19 mouse cellular contexts compared by ENCODE assay signal in the genomic region with DNA sequence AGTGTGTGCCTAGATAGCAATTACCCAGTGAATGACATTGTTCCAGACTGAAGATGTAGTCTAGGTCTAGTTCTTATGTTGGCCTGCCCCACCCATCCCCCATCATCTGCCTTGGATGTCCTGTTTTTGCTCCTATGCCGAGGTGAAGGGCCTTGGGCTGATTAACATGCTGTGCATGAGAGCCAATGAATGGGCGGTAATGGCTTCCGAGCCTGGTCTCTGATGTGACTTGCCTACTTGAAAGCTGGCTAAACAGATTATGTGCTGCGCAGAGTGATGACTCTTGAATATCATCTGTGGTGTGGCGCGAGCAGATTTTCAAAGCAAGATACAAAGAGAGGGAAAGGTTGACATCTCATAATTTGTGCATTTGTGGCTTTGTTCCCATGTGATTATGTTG.
"Had no signal": no experiment of that assay in that cellular context is flagged by ENCODE, and none has a peak within 500 bp of the region (broad histone marks: within the 10 kb centered on the region; RNA-seq: fewer than 3 reads in every experiment).

No protein-coding gene starts in this region.

- H3K4me1 ChIP-seq: limb, embryonic 12.5 days; liver, embryonic 13.5 days; lung, embryonic 15.5 days; megakaryocyte, embryonic 14.5 days had no signal

- H3K36me3 ChIP-seq: liver, embryonic 13.5 days; lung, embryonic 15.5 days; midbrain, embryonic 15.5 days; neural tube, embryonic 15.5 days had no signal

- H3K27me3 ChIP-seq: limb, embryonic 12.5 days; liver, embryonic 13.5 days; lung, embryonic 15.5 days; megakaryocyte, embryonic 14.5 days; midbrain, embryonic 15.5 days; neural tube, embryonic 15.5 days had no signal

- H3K4me2 ChIP-seq: limb, embryonic 12.5 days; liver, embryonic 13.5 days; lung, embryonic 15.5 days; midbrain, embryonic 15.5 days; neural tube, embryonic 15.5 days had no signal

- H3K9me3 ChIP-seq: limb, embryonic 12.5 days; liver, embryonic 13.5 days; lung, embryonic 15.5 days; megakaryocyte, embryonic 14.5 days; midbrain, embryonic 15.5 days; neural tube, embryonic 15.5 days had no signal

- ATAC-seq: intestine, postnatal 0 days; liver, postnatal 0 days; midbrain, embryonic 15.5 days had no signal

- DNase-seq: kidney, adult 8-10 months; kidney, postnatal 25 days; liver; liver, embryonic 13.5 days; liver, postnatal 0 days; lung, postnatal 14 days; right cerebral cortex, postnatal 4 days; spleen, adult 18-20 months; thymus, adult 18-20 months; thymus, postnatal 14 days had no signal

- H3K4me3 ChIP-seq: left cerebral cortex, adult 2 months; limb, embryonic 12.5 days; liver, embryonic 13.5 days; lung, embryonic 15.5 days; megakaryocyte, embryonic 14.5 days; midbrain, embryonic 15.5 days; myocyte; neural tube, embryonic 15.5 days had no signal

- H3K9ac ChIP-seq: limb, embryonic 12.5 days; liver, embryonic 13.5 days; liver, postnatal 0 days; lung, embryonic 15.5 days; midbrain, embryonic 15.5 days; neural tube, embryonic 15.5 days had no signal

- H3K27ac ChIP-seq: left cerebral cortex, adult 2 months; limb, embryonic 12.5 days; liver, embryonic 13.5 days; lung, embryonic 15.5 days; macrophage; midbrain, embryonic 15.5 days; neural tube, embryonic 15.5 days had no signal
